In the genomic region with DNA sequence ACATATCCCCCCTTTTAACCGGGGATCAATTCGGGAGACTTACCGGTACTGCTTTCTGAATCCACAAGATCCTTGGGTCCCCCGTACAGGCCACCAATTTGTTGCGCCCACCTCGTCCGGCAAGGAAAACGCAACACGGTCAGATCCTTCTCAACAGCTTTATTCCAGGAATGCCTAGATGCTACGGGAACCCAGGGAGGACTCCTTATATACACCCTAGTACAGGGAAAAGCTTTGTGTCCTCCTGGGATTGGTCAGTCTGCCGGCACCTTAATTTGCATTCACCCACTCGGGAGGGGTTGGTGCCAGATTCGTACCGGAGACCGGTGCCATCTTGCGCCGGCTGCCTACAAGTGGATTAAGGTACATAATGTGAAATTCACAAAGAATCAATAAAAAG, we compare ENCODE assay signal across 25 mouse cellular contexts. TPM values are rescaled to one million over a fixed set of nuclear protein-coding genes. Genes with fewer than 3 reads are reported as not detected.
DNase-seq lines count a peak whose midpoint lies in the region; ATAC-seq lines count a peak whose summit lies in the region.
"Had no signal": no experiment of that assay in that cellular context is flagged by ENCODE, and none has a peak within 500 bp of the region (broad histone marks: within the 10 kb centered on the region; RNA-seq: fewer than 3 reads in every experiment).

No protein-coding gene starts in this region.

- intact Hi-C loops in heart, postnatal 14 days (cut with DNase I), result no loop called here

- WGBS in neural tube, embryonic 15.5 days, result 89% methylated on average over 17 of the region's 17 CpGs

- no peak overlapping the region for H3K27ac ChIP-seq in neural tube, embryonic 15.5 days (replicated peaks)
- H3K27ac ChIP-seq: embryonic facial prominence, embryonic 13.5 days; embryonic facial prominence, embryonic 15.5 days; forebrain, embryonic 10.5 days; forebrain, embryonic 12.5 days had no signal

- peaks cover 8% of the 10 kb centered on the region for H3K27me3 ChIP-seq in neural tube, embryonic 15.5 days (replicated peaks)
- H3K27me3 ChIP-seq: embryonic facial prominence, embryonic 15.5 days had no signal

- H3K9ac ChIP-seq in neural tube, embryonic 15.5 days (replicated peaks), result no peak overlapping the region
- H3K9ac ChIP-seq: embryonic facial prominence, embryonic 13.5 days; embryonic facial prominence, embryonic 15.5 days; forebrain, embryonic 12.5 days had no signal

- no peak overlapping the region for H3K4me2 ChIP-seq in neural tube, embryonic 15.5 days
- H3K4me2 ChIP-seq: embryonic facial prominence, embryonic 13.5 days; embryonic facial prominence, embryonic 15.5 days; forebrain, embryonic 12.5 days had no signal

- no peak overlapping the region for H3K4me3 ChIP-seq in neural tube, embryonic 15.5 days (replicated peaks)
- H3K4me3 ChIP-seq: embryonic facial prominence, embryonic 13.5 days; embryonic facial prominence, embryonic 15.5 days; erythroblast, embryonic 14.5 days; forebrain, embryonic 10.5 days; forebrain, embryonic 12.5 days had no signal

- H3K4me1 ChIP-seq in neural tube, embryonic 15.5 days, result no peaks in the 10 kb centered on the region
- H3K4me1 ChIP-seq: embryonic facial prominence, embryonic 13.5 days; embryonic facial prominence, embryonic 15.5 days; forebrain, embryonic 10.5 days; forebrain, embryonic 12.5 days had no signal

- DNase-seq in heart, adult 11 months, result peak; percentile 68
- DNase-seq in heart, postnatal 14 days, result no peak
- DNase-seq in MEL-GATA-1-ER (ENCODE audit: extremely low read depth, low read depth), result peak; percentile 66
- no peak for DNase-seq in urinary bladder, postnatal 14 days (ENCODE audit: low spot score)
- DNase-seq: adrenal gland, adult 8-10 months; adrenal gland, postnatal 14 days; adrenal gland, postnatal 36 days; cerebellum, adult 11-12 months; cerebellum, adult 2 months; cerebellum, adult 9-10 months; cerebellum, postnatal 10 days; cerebellum, postnatal 25 days had no signal

- no peaks in the 10 kb centered on the region for H3K9me3 ChIP-seq in neural tube, embryonic 15.5 days (replicated peaks)
- H3K9me3 ChIP-seq: embryonic facial prominence, embryonic 15.5 days; forebrain, embryonic 12.5 days had no signal

- ATAC-seq in neural tube, embryonic 15.5 days (ENCODE audit: low FRiP score), result no peak
- ATAC-seq: activated CD4-positive, CD25-positive, alpha-beta regulatory T cell, adult 4 months; forebrain, embryonic 14.5 days; forebrain, embryonic 16.5 days had no signal

- no peaks in the 10 kb centered on the region for H3K36me3 ChIP-seq in neural tube, embryonic 15.5 days
- H3K36me3 ChIP-seq: embryonic facial prominence, embryonic 13.5 days; embryonic facial prominence, embryonic 15.5 days; forebrain, embryonic 10.5 days; forebrain, embryonic 12.5 days had no signal

RNA-seq across cellular contexts. Expression of gene Gm34653, which starts 0.8 kb away (rescaled TPM):
- total RNA-seq in heart, postnatal 14 days (2021), result not detected
- polyA plus RNA-seq in neural tube, embryonic 15.5 days (2015; fragmentation: Nextera tagmentation; extraction: Ambion mirVana), result not detected in 2 replicates
- total RNA-seq: adrenal gland, adult 18-20 months; adrenal gland, postnatal 14 days; adrenal gland, postnatal 36 days had no signal
- polyA plus RNA-seq: activated CD4-positive, CD25-positive, alpha-beta regulatory T cell, adult 4 months; cerebellum, adult 2 months; cortical plate, adult 2 months; embryonic facial prominence, embryonic 11.5 days; erythroblast, embryonic 14.5 days; forebrain, embryonic 10.5 days; forebrain, embryonic 12.5 days; forebrain, embryonic 14.5 days; forebrain, embryonic 16.5 days; frontal cortex, adult 2 months had no signal

RNA-seq across cellular contexts. Expression of gene Fbxw2, which starts 7.5 kb away (rescaled TPM):
- total RNA-seq in heart, postnatal 14 days (2021), result 10 to 100 TPM; 60.1 to 61.1 TPM
- polyA plus RNA-seq in neural tube, embryonic 15.5 days (2015; fragmentation: Nextera tagmentation; extraction: Ambion mirVana), result 101 and 102 TPM in 2 replicates

RNA-seq across cellular contexts. Expression of gene Rabepk, which starts 33.9 kb away (rescaled TPM):
- total RNA-seq in heart, postnatal 14 days (2021), result 10 to 100 TPM in 1 of 2 experiments, 1 to 10 TPM in 1; 9.3 to 13.1 TPM
- polyA plus RNA-seq in neural tube, embryonic 15.5 days (2015; fragmentation: Nextera tagmentation; extraction: Ambion mirVana), result 23.2 and 31.7 TPM in 2 replicates

RNA-seq across cellular contexts. Expression of gene Cutal, which starts 40.6 kb away (rescaled TPM):
- 1 to 10 TPM; 1.1 to 1.2 TPM for total RNA-seq in heart, postnatal 14 days (2021)
- 0.32 and 1.2 TPM in 2 replicates for polyA plus RNA-seq in neural tube, embryonic 15.5 days (2015; fragmentation: Nextera tagmentation; extraction: Ambion mirVana)
- polyA plus RNA-seq: activated CD4-positive, CD25-positive, alpha-beta regulatory T cell, adult 4 months; embryonic facial prominence, embryonic 15.5 days; erythroblast, embryonic 14.5 days; forebrain, embryonic 12.5 days; forebrain, embryonic 16.5 days had no signal

RNA-seq across cellular contexts. Expression of gene Psmd5, which starts 41.1 kb away (rescaled TPM):
- 10 to 100 TPM; 15.2 to 16.5 TPM for total RNA-seq in heart, postnatal 14 days (2021)
- 88.9 and 97.3 TPM in 2 replicates for polyA plus RNA-seq in neural tube, embryonic 15.5 days (2015; fragmentation: Nextera tagmentation; extraction: Ambion mirVana)

Comparison
In these comparisons a context has a peak if more than half of its experiments do, and no peak if none do; other contexts are left out.
1. DNase-seq: peak in heart, adult 11 months (single experiment) and MEL-GATA-1-ER (single experiment); none in heart, postnatal 14 days (0 of 2) and urinary bladder, postnatal 14 days (single experiment).